Mouse (Mus musculus): Measurements from ENCODE around the gene Ptpre. TPM values are rescaled to one million over a fixed set of nuclear protein-coding genes. Genes with fewer than 3 reads are reported as not detected.
"Not testable (repeated sequence)": the region's sequence is repeated elsewhere in the genome, so short reads cannot be mapped to it uniquely, and the experiment has no call there.

Gene Ptpre
- total RNA-seq, 4 experiments from 2014 or later = 6.9 to 12.3 (median 9.7) TPM

DNA sequence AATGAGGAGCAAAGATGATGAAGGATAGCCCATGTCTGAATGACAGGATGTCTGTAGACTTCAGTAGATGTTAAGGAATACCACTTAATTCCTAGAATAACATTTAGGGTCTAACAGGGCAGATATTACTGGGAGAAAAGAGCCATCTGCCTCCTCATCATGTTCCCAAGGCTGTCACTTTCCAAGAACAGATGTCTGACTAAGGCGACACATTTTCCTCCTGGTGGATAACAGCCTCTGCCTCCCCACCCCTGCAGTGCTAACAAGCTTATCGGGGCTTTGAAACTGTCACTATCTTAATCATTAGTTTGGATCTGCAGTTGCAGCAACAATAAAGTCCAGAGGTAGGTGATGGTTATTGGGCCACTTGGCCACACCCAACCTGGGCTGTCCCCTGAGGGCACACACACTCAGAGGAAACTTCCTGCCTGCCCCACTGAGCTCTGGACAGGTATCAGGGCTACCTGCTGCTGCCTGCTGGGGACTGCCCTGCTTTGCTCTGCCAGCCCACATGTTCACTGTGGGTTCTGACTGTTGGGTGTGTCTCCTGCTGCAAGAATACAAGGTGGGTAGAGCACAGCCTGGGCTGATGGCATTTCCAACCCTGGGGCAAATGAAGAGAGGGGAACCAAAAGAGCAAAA is 2.6 kb upstream of the Ptpre start:
- DNase-seq = no peak

DNA sequence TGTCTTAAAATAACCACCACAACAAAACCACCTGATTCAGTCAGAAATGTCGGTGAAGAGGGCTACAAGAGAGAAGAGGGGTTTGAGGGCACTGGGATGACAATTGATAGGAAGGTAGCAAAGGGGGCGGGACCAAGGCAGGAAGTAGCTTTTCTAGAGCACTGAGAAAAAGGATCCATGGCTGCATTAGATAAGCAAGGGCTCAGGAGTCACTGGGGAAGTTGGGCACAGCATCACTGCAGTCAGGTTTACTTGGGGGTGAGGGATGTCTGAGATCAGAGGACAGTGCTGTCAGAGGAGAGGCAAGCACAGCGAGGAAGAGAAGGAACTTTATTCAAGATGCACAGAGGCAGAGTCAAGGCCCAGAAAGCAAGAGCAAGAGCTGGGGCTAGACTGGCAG is 1.4 kb upstream of the Ptpre start:
- no peak for DNase-seq

DNA sequence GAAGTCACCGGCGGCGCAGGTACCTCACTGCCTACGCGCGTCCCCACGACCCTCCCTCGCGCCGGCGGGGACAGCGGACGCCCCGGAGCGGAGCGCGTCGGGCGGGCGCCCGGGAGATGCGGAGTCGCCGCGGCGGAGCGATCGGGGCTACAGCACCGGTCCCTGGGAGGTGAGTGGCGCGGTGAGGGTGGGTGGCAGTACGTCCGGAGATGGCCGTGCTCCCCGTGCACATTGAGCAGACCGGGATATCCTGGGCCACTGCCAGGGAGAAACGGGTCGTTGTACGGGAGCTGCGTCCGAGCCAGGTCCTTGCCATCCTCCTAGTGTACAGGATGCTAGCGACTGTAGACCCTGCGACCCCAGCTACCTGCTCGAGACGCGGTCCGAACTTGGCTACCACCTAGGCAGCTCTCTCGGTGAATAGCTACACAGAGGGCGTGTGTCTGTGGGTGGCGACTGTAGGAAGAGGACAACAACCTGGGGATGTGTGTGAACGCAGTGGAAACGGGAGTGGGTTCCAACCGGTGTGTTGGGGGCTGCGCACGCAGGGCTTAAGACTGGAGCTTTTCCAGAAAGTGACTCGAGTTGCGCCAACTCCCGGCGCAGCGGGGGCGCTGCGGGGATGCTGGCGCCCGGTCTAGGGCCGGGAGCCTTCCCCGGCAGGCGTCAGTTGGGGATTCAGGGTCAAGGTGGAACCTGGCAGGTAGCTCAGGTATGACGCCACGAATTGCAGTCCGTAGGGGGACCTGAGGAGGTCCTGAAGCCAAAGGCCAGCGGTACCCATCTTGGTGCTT is 864 bp downstream of the Ptpre start:
- DNase-seq = peak; percentile 11

DNA sequence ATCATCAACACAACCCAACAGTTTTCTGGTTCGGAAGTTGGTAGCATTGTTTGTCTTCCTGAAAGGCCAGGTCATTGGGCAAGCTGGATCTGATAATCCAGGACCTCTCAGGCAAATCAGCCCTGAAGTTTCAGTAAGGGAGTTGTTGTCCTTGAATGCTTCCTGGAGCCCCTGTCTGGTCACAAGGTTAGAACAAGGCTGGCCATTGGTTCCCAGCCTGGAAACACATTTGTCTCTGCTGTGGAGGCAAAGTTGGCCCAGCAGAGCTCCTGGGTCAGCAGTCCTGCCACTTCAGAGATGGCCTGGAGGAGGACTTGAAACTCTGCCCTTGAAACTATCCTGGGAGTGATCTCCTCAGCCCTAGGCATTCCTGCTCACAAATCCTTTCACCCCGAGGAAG is 2.1 kb downstream of the Ptpre start:
- DNase-seq = no peak

DNA sequence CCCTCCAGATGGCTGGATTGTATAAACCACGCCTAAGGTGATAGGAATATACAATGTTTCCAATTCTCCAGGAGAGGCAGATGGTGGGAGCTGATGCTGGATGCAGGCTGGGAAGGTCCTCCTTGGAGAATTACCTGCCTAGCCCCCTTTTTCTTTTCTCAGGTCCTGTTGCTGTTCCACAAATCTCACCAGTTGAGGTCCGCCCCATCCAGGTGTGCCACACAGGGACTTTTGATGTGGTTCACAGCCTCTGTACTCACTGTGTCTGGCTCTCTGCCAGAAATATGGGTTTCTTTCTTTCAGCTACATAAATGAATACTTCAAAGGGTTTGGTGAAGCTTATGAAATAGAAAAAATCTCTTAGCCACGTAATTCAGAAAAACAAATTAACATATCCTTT is 5.0 kb downstream of the Ptpre start:
- DNase-seq = no peak

DNA sequence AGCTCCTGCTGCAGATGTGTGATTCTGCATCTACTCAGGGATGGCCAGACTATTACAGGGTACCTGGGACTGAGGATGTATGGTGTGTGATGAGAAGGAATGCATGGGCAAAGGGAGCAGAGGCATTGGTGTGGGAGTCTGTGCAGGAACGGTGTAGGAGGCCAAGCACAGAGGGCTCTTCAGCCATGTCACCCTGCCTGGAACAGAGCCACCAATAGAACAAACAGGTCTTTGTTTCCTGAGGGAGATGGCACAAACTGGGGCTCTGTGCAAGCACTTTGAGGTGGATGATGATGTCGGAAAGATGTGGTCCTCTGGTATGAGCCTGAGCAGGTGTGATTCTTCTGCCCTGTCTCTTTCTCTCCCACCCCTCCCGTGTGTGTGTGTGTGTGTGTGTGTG is 5.8 kb downstream of the Ptpre start:
- no peak for DNase-seq

DNA sequence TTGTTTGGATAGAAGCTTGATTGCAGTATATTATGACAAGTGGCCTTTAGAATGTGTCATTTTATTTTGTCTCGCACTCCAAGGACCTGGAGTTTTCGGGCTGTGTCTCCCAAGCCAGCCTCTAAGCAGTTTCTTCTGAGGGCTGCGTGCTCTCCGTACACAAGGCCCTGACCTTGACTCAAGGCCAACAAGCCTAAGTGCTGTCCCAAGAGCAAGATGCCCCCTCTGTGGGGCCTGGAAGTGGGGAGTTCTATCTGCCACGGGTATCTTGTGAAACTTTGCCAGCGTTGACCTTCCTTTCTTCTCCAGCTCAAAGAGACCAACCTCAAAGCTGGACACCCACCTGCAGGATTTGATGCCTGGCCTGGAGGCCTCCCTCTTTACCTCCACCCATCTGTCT is 7.0 kb downstream of the Ptpre start:
- DNase-seq = peak; percentile 24

DNA sequence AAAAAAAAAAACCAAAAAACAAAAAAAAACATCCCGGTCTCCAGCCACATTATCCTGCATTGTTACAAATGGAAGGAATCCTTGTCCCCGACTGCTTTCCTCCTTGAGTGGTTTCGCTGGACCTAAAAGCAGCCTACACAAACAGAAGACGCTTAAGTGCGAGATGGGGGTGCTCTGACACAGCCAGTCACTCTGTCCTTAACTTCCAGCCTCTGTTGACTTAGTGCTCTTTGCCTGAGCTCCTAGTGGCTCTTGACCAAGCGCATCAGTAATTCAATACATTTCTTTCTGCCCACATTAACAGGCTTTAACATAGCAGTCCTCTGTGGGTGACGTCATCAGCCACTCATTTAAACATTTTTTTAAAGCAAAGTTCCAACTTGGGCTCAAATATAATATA is 8.7 kb downstream of the Ptpre start:
- DNase-seq = no peak

DNA sequence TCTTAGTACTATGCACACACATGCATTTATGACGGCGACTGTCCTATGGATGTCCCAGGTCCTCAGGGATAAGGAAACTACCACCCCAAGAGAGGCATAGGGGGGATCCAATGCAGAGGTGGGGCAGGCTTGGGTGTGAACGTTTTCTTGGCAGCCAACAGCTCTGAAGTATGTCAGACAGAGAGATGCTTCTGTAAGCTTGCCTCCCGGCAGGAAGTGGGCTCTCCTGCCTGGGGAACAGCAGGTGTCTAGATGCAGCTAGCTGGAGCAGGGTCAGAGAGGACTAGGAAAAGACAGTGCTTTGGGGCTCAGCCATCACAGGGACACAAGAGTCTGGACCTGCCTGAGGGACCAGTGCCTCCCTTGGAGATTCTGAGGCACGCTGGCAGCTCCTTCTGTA is 9.2 kb downstream of the Ptpre start:
- DNase-seq = no peak

DNA sequence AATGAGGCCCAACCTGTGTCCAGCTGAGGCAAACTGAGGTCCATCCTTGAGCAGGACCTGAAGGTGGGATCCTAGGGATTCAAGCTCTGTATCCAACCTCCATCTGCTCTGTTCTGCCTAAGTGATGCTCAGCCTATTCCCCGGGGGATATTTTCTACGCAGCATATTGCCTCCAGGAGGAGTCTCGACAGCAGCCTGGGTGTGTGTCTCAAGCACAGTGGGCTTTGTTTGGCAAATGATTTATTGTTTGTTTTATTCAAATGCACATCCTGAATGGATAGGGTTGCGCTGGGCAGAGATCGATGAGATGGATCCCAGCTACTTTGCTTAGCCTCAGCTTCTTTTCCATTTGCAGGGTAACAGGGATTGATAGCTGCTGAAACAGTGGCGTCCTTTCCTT is 11.2 kb downstream of the Ptpre start:
- no peak for DNase-seq

DNA sequence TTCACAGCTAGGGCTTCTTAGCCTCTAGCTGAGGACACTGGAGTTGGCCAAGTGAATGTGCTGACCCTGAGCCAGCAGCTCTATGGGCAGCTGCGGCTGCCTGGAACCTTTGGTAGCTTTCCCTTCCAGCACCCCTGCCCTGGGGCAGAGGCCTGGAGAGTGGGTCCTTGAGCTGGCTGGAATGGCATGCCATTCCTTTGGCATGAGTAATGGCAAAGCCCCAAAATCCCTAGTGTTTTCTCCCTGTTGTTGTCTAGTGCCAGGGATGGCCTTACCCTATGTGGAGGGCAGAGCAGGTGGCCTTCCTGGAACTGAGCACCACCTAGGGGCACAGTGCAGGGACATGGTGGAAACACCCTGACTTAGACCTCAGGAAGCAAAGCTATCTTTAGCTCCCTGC is 14.3 kb downstream of the Ptpre start:
- DNase-seq = peak; percentile 82

DNA sequence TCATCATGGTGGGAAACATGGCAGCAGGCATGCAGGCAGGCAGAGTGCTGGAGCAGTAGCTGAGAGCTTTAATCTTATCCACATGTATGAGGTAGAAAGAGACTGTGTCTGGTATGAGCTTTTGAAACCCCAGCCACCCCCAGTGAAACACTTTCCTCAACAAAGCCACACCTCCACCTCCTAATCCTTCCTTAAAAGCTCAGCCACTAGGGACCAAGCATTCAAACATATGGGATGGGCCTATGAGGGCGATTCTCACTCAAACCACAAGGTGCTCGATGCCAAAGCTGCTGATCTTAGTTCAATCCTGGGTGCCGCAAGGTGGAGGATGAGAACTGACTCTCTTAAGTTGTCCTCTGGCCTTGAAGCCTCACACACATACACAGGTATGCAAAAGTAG is 16.3 kb downstream of the Ptpre start:
- DNase-seq = no peak

DNA sequence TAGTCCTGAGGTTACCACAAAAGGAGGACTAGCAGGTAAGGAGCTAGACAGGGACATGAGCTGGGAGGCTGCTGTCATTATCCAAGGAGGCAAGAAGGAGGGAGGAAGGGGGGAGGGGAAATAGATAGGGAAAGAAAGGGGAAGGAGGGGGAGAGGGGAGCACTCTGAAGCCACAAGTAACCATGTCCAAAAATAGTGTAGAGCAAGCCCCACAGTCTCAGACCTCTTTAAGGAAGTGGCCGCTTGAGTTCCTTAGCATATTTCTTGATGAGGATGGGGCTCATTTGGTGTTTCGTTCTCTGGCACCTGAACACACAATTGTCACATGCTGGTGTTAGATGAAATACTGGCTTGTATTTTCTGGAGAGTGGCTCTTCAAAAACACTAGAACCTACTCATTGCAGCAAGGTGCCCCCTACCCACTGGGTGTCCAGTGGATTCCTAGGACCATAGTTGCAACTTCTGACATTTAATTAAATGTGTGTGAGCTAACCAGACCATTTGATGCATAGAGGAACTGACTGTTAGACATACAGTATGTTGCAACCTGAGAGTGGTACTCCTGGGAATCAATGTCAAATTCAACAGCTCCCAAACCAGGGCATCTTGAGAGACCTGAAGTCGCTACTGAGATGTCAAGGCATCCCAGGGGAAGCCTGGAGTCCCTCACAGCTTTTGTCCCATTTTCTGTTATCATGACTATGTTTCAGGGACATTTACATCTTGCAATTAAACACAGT is 19.6 kb downstream of the Ptpre start:
- DNase-seq = no peak

DNA sequence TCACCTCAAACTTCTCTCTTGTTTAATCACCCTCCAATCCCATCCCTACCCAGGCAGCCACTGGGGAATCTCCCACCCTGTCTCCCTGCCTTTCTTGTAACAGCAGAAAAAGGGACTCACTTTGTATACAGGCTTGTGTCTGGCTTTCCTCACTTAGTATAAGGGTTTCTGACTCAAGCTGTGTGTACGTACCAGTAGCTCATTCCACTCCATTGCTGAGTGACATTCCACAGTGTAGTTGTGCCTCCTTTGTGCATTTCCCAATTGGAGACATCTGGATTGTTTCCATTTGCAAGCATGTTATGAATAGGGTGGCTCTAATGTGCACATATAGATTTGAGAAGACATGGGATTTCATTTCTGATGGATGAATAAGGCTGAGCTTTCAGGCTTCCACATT is 23.0 kb downstream of the Ptpre start:
- DNase-seq = no peak

DNA sequence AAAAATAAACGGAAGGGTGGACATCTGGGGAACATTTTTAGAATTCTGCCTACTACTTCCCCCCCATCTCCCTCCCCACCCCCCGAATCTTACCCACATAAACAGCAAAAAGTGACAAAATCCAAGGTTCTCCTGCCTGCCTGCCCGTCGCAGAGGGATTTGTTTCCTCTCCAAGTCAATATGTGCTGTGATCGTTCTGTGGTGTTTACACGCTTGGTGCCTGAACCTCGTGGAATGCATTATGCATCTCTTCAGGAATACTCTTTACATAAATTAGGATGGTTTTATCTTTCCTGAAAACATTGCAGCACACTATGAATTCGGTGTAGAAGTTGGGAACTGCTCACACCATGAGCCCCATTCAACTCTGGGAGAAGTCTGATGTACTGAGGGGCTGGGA is 26.7 kb downstream of the Ptpre start:
- no peak for DNase-seq

DNA sequence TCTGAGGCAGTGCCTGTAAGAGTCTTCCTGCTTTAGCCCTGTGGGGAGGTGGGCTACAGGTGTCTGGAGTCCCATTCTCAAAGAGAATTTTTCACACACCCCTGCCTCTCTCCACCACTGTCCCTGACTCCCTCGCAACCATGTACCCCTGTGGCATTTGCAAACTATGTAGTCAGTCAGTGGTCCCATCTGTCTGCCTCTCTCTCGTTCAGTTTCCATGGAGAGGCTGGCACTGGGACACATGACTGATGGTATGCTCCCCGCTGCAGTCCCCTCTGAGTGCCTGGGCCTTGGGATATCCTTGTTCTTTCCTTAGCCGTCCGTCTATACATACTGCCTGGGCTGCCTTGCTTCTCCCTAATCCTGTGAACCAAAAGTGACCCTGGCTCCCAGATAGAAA is 28.7 kb downstream of the Ptpre start:
- DNase-seq = no peak

DNA sequence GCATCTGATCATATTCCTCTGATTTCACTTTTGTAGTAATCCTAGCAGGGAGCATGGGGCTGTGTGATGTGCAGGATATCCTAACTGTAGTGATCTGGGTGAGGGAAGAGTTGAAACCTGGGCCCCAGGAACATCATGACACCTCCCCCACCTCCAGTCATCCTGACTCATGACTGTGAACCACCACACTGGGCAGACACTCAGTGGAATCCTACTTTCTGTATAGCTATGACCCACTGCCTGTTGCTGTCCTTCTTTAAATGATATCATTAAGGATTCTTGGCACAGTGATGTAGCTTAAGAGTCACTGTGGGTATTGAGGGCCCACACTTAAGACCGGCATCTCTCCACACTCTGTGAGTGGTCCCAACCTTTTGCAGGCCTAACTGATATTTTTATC is 30.3 kb downstream of the Ptpre start:
- DNase-seq = no peak

DNA sequence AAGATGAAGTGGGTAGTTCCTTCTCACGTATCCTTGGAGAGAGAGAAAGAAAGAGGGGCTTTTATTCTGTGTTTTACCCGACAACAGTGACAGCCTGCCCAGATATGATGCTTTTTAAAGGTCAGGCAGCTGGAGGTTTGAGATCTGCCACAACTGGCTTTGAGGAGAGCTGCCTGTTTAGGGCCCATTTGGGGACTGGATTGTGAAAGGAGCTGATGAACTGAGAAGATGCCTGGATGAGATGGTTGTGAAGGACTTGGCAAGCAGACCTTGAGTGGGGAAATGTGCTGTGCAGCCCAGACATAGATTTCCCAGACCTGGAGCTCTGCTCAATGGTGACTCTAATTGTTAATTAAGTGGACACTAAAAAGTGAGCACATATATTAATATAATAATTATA is 31.3 kb downstream of the Ptpre start:
- DNase-seq = no peak

DNA sequence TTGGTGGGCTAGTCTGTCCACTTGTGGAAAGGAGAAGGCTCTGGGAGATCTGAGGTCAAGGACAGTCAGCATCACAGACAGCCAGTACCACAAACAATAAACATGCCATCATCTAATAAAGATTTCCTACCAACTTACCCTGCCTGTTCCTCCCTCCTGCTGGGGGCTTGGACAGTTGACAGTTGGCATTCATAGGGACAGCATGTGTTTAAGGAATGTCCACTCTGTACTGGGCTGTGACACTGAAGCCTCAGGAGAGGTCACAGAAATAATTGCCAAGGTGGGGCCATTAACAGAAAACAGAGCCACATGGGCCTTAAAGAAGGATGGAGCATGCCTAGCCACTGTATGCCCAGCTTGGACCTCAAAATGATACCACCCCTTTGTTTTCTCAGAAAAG is 34.1 kb downstream of the Ptpre start:
- DNase-seq = no peak

DNA sequence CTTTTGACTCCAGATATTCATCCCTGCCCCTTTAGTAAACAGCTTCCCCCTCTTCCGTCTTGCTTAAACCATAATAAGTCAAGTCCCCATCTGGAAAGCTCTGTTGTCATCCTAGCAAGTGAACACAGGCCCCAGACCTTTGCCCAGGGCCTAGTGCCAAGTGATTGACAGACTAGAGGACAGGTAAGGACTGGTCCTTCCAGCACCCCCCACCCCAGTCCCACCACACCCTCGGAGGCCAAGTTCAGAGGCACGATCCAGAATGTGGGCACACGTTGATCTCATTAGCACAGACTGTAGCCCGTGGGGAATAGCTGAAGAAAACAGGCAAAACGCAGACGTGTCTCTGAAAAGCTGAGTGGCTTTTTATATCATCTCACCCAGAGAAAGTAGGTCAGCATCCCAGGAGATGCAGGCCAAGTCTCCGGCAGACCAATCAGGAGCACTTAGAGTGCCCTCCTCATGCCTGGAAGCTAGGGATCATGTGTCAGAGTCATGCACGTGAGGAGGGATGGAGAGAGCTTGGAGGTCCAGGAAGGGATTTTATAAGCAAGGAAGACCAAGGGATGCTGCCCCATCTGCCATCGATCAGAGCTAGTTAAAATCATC is 34.8 kb downstream of the Ptpre start:
- no peak for DNase-seq

DNA sequence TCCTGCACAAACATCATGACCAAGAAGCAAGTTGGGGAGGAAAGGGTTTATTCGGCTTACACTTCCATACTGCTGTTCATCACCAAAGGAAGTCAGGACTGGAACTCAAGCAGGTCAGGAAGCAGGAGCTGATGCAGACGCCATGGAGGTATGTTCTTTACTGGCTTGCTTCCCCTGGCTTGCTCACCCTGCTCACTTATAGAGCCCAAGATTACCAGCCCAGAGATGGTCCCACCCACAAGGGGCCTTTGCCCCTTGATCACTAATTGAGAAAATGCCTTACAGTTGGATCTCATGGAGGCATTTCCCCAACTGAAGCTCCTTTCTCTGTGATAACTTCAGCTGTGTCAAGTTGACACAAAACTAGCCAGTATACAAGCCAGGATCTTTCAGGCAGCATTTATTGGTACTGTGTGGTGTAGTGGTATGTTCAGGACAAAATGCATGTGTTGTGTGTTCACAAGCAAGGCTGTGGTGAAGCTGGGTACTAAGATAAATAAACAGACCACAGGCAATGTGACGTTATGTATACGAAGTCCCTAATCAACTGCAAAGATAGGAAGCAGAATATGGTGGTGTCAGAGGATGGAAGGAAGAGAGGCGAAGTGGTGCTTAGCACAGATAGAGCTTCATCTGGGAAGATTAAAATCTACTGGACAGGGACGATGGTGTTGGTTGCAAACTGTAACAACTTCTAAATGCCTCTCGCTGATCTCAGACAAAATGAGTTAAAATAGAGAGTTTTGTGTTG is 38.2 kb downstream of the Ptpre start:
- DNase-seq = not testable (repeated sequence)

DNA sequence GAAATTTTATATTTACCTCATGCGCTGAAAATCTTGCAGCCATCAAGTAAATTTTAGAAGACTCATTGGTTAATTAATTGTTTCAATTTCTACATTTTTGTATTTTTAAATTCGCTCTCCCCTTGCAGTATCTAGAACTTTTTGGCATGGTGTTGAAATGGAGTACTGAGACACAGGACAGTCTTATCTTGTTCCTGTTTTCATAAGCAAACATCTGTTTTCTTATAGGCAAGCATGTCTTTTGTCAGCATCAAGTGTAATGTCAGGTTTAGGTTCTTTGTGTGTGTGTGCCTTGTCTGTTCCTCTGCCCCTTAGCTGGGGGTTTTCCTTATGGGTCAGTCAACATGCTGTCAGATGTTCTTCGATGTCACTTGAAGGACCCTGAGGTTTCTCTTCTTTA is 39.0 kb downstream of the Ptpre start:
- DNase-seq = no peak

All from adrenal gland, adult 8-10 months (tissue).